Mouse (Mus musculus): Measurements from ENCODE around the gene Zc2hc1b.

Gene Zc2hc1b

GRCm38 (mm10) chr10:13137906-13138305 lies 39.9 kb downstream of the Zc2hc1b start:
- no peak for TF ChIP-seq GATA4 (IDR thresholded peaks at IDR 0.05; ENCODE audit: insufficient replicate concordance, low read length)

GRCm38 (mm10) chr10:13135751-13136150 lies 42.1 kb downstream of the Zc2hc1b start:
- TF ChIP-seq GATA4 (IDR thresholded peaks at IDR 0.05; ENCODE audit: insufficient replicate concordance, low read length), result no peak

GRCm38 (mm10) chr10:13135276-13135675 lies 42.5 kb downstream of the Zc2hc1b start:
- TF ChIP-seq GATA4 (IDR thresholded peaks at IDR 0.05; ENCODE audit: insufficient replicate concordance, low read length), result no peak

- no peak for TF ChIP-seq GATA4 (IDR thresholded peaks at IDR 0.05; ENCODE audit: insufficient replicate concordance, low read length)
Measured at GRCm38 (mm10) chr10:13133850-13134249, 44.0 kb downstream of the Zc2hc1b start.

GRCm38 (mm10) chr10:13127946-13128345 lies 49.9 kb downstream of the Zc2hc1b start:
- TF ChIP-seq GATA4 (IDR thresholded peaks at IDR 0.05; ENCODE audit: insufficient replicate concordance, low read length), result no peak

GRCm38 (mm10) chr10:13127335-13127734 lies 50.5 kb downstream of the Zc2hc1b start:
- no peak for TF ChIP-seq GATA4 (IDR thresholded peaks at IDR 0.05; ENCODE audit: insufficient replicate concordance, low read length)

GRCm38 (mm10) chr10:13125811-13126210 lies 52.0 kb downstream of the Zc2hc1b start:
- no peak for TF ChIP-seq GATA4 (IDR thresholded peaks at IDR 0.05; ENCODE audit: insufficient replicate concordance, low read length)

- TF ChIP-seq GATA4 (IDR thresholded peaks at IDR 0.05; ENCODE audit: insufficient replicate concordance, low read length), result no peak
Measured at GRCm38 (mm10) chr10:13119300-13119699, 58.5 kb downstream of the Zc2hc1b start.

GRCm38 (mm10) chr10:13118770-13119102 lies 59.1 kb downstream of the Zc2hc1b start:
- TF ChIP-seq GATA4 (IDR thresholded peaks at IDR 0.05; ENCODE audit: insufficient replicate concordance, low read length), result no peak

- TF ChIP-seq GATA4 (IDR thresholded peaks at IDR 0.05; ENCODE audit: insufficient replicate concordance, low read length), result no peak
Measured at GRCm38 (mm10) chr10:13118024-13118769, 59.6 kb downstream of the Zc2hc1b start.

GRCm38 (mm10) chr10:13116706-13117665 lies 60.8 kb downstream of the Zc2hc1b start:
- TF ChIP-seq GATA4 (IDR thresholded peaks at IDR 0.05; ENCODE audit: insufficient replicate concordance, low read length), result no peak

GRCm38 (mm10) chr10:13115030-13115429 lies 62.8 kb downstream of the Zc2hc1b start:
- no peak for TF ChIP-seq GATA4 (IDR thresholded peaks at IDR 0.05; ENCODE audit: insufficient replicate concordance, low read length)

- TF ChIP-seq GATA4 (IDR thresholded peaks at IDR 0.05; ENCODE audit: insufficient replicate concordance, low read length), result no peak
Measured at GRCm38 (mm10) chr10:13113641-13114040, 64.2 kb downstream of the Zc2hc1b start.

GRCm38 (mm10) chr10:13112849-13113248 lies 65.0 kb downstream of the Zc2hc1b start:
- no peak for TF ChIP-seq GATA4 (IDR thresholded peaks at IDR 0.05; ENCODE audit: insufficient replicate concordance, low read length)

- TF ChIP-seq GATA4 (IDR thresholded peaks at IDR 0.05; ENCODE audit: insufficient replicate concordance, low read length), result no peak
Measured at GRCm38 (mm10) chr10:13109781-13110180, 68.0 kb downstream of the Zc2hc1b start.

- TF ChIP-seq GATA4 (IDR thresholded peaks at IDR 0.05; ENCODE audit: insufficient replicate concordance, low read length), result no peak
Measured at GRCm38 (mm10) chr10:13108847-13109246, 69.0 kb downstream of the Zc2hc1b start.
